Mouse (Mus musculus) frontal cortex, postnatal 36 days (tissue): ENCODE measurements around the gene Ddx51.

Experiments
- DNase-seq, 2 experiments: peaks; one replicate each; pipeline ENCODE4 v3.0.0; 2022; ENCODE audit warnings: low spot score in 2 of 2

Gene Ddx51

DNA sequence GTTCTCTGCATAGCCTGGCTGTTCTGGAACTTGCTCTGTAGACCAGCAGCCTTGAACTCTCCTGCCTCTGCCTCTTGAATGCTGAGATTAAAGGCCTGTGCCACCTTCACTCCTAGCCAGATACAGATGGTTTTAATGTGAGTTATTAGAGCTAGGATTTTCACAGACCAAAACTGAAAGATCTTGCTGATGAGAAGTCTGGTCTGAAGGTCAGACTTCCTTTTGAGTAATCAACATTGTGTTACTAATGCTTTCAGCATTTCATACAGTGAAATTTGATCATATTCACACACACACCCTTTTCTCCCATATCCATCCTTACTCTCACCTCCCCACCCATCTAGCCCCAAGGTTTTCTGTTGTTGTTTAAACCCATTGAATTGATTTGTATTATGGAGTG lies 6.4 kb downstream of the Ddx51 start:
- DNase-seq = no peak

DNA sequence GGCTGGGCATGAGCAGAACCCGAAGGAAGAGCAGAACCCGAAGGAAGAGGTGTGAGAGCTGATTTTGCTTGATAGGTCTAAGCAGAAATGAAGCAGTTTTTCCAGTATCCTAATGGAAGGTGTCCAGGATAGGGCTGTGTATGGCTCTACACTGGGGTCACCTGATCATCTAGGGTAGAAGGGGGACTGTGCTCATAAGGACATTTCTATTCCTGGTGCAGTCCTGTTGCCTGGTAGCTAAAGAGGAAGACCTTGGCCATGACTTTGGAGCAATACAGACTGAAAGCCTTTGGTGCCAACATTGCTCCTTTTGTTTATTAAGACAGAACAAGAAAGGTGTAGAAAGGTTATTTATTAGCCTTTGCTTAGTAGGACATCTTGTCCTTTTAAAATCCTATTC lies 10.8 kb downstream of the Ddx51 start:
- no peak for DNase-seq

DNA sequence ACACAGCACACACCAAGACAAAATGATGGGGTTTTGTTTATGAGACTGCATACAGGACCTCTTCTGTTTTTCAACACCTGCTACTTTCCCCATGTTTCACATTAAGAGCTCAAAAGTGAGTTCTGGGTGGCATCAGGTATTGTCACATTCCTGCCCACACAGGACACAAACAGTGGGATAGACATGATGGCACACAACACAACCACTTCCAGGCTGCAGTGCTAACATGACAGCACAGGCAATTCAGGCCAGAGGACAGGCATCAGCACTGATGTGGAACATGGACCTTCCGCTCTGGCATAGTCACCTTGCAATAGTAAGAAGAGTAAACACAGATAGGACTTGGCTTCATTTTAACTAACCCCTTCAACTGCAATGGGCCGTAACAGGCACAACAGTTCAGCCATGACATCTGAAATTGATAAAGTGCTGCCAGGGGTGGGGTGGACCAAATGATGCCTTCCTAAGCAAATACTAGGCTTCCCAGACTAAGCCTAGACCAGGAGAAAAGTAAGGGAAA lies 11.6 kb downstream of the Ddx51 start:
- no peak for DNase-seq

DNA sequence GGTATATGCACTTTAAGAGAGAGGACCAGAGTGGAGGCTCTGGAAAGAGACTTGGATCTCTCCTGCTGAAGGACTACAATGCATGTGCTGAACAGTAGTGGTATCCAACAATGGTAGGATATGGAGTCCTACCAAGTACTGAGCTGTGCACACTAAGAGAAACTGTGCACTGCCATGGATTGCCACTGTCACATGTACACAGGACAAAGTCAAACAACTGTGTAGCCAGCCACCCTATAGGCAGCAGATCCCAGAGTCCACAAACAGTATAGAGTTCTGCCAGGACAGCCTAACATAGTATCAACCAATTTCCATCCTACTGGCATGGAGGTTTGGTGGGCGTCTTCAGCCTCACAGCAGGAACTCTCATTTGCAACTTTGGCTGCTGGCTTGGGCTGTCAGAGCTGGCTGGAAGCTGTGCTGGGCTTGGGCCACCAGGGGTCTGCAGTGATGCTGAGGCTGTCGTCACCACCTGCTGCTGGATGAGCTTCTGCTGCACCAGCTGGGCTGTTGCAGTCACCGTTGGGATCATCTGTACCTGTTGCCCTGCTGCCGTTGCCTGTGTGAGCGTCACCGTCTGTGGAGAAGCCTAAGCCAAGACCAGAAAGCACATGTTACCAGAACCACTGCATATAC lies 12.4 kb downstream of the Ddx51 start:
- DNase-seq = no peak

DNA sequence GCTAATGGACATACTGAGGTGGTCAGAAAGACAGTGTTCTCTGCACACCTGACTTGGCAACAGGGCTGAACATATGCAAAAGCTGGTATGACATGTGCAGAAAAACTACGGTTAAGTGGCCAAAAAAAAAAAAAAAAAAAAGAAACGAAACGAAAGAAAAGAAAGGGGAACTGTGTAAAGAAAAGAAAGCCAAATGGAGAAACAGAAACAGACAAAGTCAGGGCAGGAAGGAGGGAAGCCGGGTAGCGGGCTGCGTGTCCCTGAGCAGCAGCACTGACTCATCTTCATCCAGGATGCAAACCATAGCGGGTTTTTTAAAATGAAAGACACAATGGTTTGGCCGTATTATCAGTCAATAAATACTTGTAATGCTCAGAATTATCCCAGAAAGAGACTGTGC lies 28.8 kb downstream of the Ddx51 start:
- no peak for DNase-seq

GRCm38 (mm10) chr5:110698617-110699016 lies 45.4 kb downstream of the Ddx51 start:
- no peak for DNase-seq

DNA sequence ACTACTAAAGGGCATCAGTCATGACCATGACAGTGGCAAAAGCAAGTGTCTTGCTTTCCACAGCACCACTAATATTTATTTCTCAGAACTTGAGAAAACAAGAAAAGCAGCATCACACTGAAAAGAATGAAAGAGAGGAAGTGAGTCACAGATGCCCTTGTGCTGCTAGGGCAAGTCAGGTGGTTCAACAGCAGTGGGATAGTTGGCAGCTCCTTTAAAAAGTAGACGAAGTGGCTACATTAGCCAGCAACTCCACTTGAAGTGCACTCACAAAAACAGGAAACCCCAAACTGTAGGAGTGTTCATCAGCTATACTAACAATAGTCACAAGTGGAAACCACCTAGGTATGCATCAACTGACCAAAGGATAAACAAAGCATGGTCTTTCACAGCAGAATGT lies 50.8 kb downstream of the Ddx51 start:
- DNase-seq = no peak

- peak; percentile 9 to 45 for DNase-seq
Observed at GRCm38 (mm10) chr5:110709256-110709655, 56.0 kb downstream of the Ddx51 start.
